Mouse (Mus musculus): Measurements from ENCODE around the gene Gm49353. TPM values are rescaled to one million over a fixed set of nuclear protein-coding genes. Genes with fewer than 3 reads are reported as not detected.

Gene Gm49353
- total and polyA plus RNA-seq, 2 experiments from 2014 or later = 15.0 to 20.6 TPM

GRCm38 (mm10) chr10:29200609-29201008 is 1.9 kb downstream of the Gm49353 start:
- Histone ChIP-seq H3K4me1 (ENCODE audit: insufficient read depth, low read length) (no peaks in the 10 kb centered on the region), H3K4me3 (ENCODE audit: low read depth, low read length) (no peak overlapping the region), H3K36me3 (ENCODE audit: insufficient read depth, low read length) (peaks cover 36% of the 10 kb centered on the region), H3K4me2 (ENCODE audit: low read depth, low read length, poor library complexity, severe bottlenecking) (no peak overlapping the region), H3K9me3 (ENCODE audit: low read length) (no peaks in the 10 kb centered on the region), H3K27me3 (ENCODE audit: insufficient read depth, low read length) (no peaks in the 10 kb centered on the region), H3K27ac (ENCODE audit: low read depth, low read length) (no peak overlapping the region), H3K9ac (replicated peaks; ENCODE audit: low read length, poor library complexity, severe bottlenecking) (no peak overlapping the region)
- WGBS = 92% methylated on average over 1 of the region's 1 CpGs
- TF ChIP-seq CTCF (IDR thresholded peaks at IDR 0.05) = no peak
- ATAC-seq (ENCODE audit: low FRiP score) = 0 out of 2 replicates have a peak, but pooled peaks have one; percentile 21
- no peak for DNase-seq (ENCODE audit: low spot score)

- no peak overlapping the region for H3K4me2 ChIP-seq (ENCODE audit: low read depth, low read length, poor library complexity, severe bottlenecking)
- TF ChIP-seq CTCF (IDR thresholded peaks at IDR 0.05) = peak; percentile 89
- peak; percentile 75 for DNase-seq (ENCODE audit: low spot score)
- no peak overlapping the region for H3K27ac ChIP-seq (ENCODE audit: low read depth, low read length)
- H3K36me3 ChIP-seq (ENCODE audit: insufficient read depth, low read length) = peaks cover 6% of the 10 kb centered on the region; the same call in 1 of the 2 replicates
- ATAC-seq (ENCODE audit: low FRiP score) = peak; percentile 79
- H3K4me1 ChIP-seq (ENCODE audit: insufficient read depth, low read length) = no peaks in the 10 kb centered on the region
- no peaks in the 10 kb centered on the region for H3K9me3 ChIP-seq (ENCODE audit: low read length)
- H3K4me3 ChIP-seq (ENCODE audit: low read depth, low read length) = no peak overlapping the region
- H3K27me3 ChIP-seq (ENCODE audit: insufficient read depth, low read length) = no peaks in the 10 kb centered on the region
- H3K9ac ChIP-seq (replicated peaks; ENCODE audit: low read length, poor library complexity, severe bottlenecking) = no peak overlapping the region
These were observed 8.0 kb downstream of the Gm49353 start for GRCm38 (mm10) chr10:29206730-29207129.

DNA sequence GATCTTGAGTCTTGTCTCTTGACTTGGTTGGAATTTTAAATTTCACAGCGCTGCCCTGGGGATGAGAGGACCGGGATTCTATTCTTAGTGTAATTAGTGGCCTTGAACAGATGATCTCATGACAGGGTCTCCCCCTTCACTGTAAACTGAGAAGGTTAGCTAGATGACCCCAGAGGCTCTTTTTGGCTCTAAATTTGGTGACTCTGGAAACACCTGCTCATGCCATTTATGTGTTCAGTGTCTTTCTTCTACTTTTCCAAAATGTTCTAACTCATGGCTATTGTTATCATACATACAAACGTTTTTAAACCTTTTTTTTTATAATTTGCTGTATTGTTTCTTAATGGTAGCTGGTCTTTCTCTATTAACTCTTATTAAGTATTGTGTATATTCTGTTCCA is 10.0 kb downstream of the Gm49353 start:
- Histone ChIP-seq H3K9ac (replicated peaks; ENCODE audit: low read length, poor library complexity, severe bottlenecking) (no peak overlapping the region), H3K4me1 (ENCODE audit: insufficient read depth, low read length) (no peaks in the 10 kb centered on the region), H3K27ac (ENCODE audit: low read depth, low read length) (no peak overlapping the region), H3K4me3 (ENCODE audit: low read depth, low read length) (no peak overlapping the region), H3K36me3 (ENCODE audit: insufficient read depth, low read length) (peaks cover 3% of the 10 kb centered on the region; the same call in 1 of the 2 replicates), H3K9me3 (ENCODE audit: low read length) (no peaks in the 10 kb centered on the region), H3K27me3 (ENCODE audit: insufficient read depth, low read length) (no peaks in the 10 kb centered on the region), H3K4me2 (ENCODE audit: low read depth, low read length, poor library complexity, severe bottlenecking) (no peak overlapping the region)
- WGBS = 50% methylated on average over 3 of the region's 3 CpGs
- TF ChIP-seq CTCF (IDR thresholded peaks at IDR 0.05) = no peak
- DNase-seq (ENCODE audit: low spot score) = no peak
- no peak for ATAC-seq (ENCODE audit: low FRiP score)

DNA sequence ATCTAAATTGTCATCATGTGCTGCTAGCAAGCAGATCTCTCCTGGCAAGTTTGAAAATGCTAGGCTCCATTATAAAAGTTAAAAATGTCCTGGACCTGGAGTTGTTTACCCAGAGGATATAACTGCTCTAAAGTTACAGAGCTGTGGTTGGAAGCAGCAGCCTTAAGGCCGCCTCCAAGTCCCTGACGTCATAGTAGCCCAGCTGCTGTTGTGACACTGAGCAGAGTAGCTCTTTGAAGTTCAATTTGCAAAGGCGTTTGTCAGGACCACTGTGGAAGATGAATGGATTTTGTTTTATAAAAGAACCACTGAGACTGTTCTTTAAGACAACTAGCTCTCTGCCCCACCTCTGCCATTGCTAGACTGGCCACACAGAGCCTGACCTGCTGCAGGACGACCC is 12.7 kb downstream of the Gm49353 start, which contains the start of gene 9330159F19Rik:
9330159F19Rik (plus strand) TSS at position 154 of the 400 bp plus-strand sequence.
- Histone ChIP-seq H3K27me3 (ENCODE audit: insufficient read depth, low read length) (no peaks in the 10 kb centered on the region), H3K36me3 (ENCODE audit: insufficient read depth, low read length) (peaks cover 3% of the 10 kb centered on the region; the same call in 1 of the 2 replicates), H3K4me3 (ENCODE audit: low read depth, low read length) (no peak within 1 kb of the TSS), H3K9ac (replicated peaks; ENCODE audit: low read length, poor library complexity, severe bottlenecking) (no peak within 1 kb of the TSS), H3K9me3 (ENCODE audit: low read length) (no peaks in the 10 kb centered on the region), H3K4me1 (ENCODE audit: insufficient read depth, low read length) (no peaks in the 10 kb centered on the region), H3K27ac (ENCODE audit: low read depth, low read length) (no peak within 1 kb of the TSS), H3K4me2 (ENCODE audit: low read depth, low read length, poor library complexity, severe bottlenecking) (no peak within 1 kb of the TSS)
- TF ChIP-seq CTCF (IDR thresholded peaks at IDR 0.05) = no peak
- DNase-seq (ENCODE audit: low spot score) = peak; percentile 30
- WGBS = 10% methylated on average over 4 of the region's 4 CpGs
- peak; percentile 69; the same call in 1 of the 2 replicates for ATAC-seq (ENCODE audit: low FRiP score)

DNA sequence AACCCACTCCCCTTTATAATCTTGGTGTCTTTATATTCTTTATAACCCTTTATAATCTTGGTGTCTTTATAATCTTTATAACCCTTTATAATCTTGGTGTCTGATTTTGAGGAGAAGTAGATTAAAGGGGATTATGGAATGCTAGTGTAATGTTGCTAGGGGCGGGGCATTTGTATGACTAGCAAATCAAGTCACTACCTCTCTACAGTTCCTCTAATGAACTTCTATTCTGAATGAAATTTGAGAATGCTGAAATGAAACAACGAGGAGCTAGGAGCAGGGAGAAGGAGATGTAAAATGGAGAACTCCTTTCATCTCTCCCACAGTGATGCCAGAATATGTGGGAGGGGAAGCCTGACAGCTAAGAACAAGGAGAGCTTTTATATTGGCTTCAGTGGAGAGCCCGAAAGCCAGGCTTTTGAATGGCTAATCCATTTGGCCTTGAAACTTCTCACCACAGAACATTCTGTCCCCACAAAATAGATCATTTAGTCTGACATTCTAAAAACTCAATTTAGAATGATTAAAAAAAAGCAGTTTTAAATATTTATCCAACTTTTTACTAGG is 14.9 kb downstream of the Gm49353 start:
- TF ChIP-seq CTCF (IDR thresholded peaks at IDR 0.05) = no peak
- Histone ChIP-seq H3K4me2 (ENCODE audit: low read depth, low read length, poor library complexity, severe bottlenecking) (no peak overlapping the region), H3K27me3 (ENCODE audit: insufficient read depth, low read length) (no peaks in the 10 kb centered on the region), H3K9me3 (ENCODE audit: low read length) (no peaks in the 10 kb centered on the region), H3K27ac (ENCODE audit: low read depth, low read length) (peak overlapping the region; percentile 62; the same call in 1 of the 2 replicates), H3K4me1 (ENCODE audit: insufficient read depth, low read length) (no peaks in the 10 kb centered on the region), H3K9ac (replicated peaks; ENCODE audit: low read length, poor library complexity, severe bottlenecking) (no peak overlapping the region), H3K4me3 (ENCODE audit: low read depth, low read length) (no peak overlapping the region), H3K36me3 (ENCODE audit: insufficient read depth, low read length) (no peaks in the 10 kb centered on the region; the same call in 1 of the 2 replicates)
- ATAC-seq (ENCODE audit: low FRiP score) = peak; percentile 56; the same call in 1 of the 2 replicates
- peak; percentile 54 for DNase-seq (ENCODE audit: low spot score)
- 26% methylated on average over 3 of the region's 3 CpGs for WGBS

- H3K9me3 ChIP-seq (ENCODE audit: low read length) = no peaks in the 10 kb centered on the region
- ATAC-seq (ENCODE audit: low FRiP score) (no peak), DNase-seq (ENCODE audit: low spot score) (no peak)
- TF ChIP-seq CTCF (IDR thresholded peaks at IDR 0.05) = no peak
- H3K27ac ChIP-seq (ENCODE audit: low read depth, low read length) = no peak overlapping the region
- 98% methylated on average over 1 of the region's 1 CpGs for WGBS
- no peak overlapping the region for H3K4me2 ChIP-seq (ENCODE audit: low read depth, low read length, poor library complexity, severe bottlenecking)
- no peaks in the 10 kb centered on the region for H3K27me3 ChIP-seq (ENCODE audit: insufficient read depth, low read length)
- H3K4me3 ChIP-seq (ENCODE audit: low read depth, low read length) = no peak overlapping the region
- H3K4me1 ChIP-seq (ENCODE audit: insufficient read depth, low read length) = no peaks in the 10 kb centered on the region
- H3K36me3 ChIP-seq (ENCODE audit: insufficient read depth, low read length) = peaks cover 1% of the 10 kb centered on the region; the same call in 1 of the 2 replicates
- no peak overlapping the region for H3K9ac ChIP-seq (replicated peaks; ENCODE audit: low read length, poor library complexity, severe bottlenecking)
These were observed 18.2 kb downstream of the Gm49353 start for GRCm38 (mm10) chr10:29216957-29217356.

Measured in midbrain, postnatal 0 days (tissue).